Mouse (Mus musculus) liver, embryonic 12.5 days (tissue): ENCODE measurements around the gene Gfer. TPM values are rescaled to one million over a fixed set of nuclear protein-coding genes. Genes with fewer than 3 reads are reported as not detected.
A peak's percentile ranks its signal among the peaks of the same experiment; 100 is the strongest.
"Not testable (repeated sequence)": the region's sequence is repeated elsewhere in the genome, so short reads cannot be mapped to it uniquely, and the experiment has no call there.

ENCODE experiments used
- ATAC-seq: fragments of 200-750 bp; cut with Nextera tagmentation; 2 replicates; pipeline ENCODE4 v1.8.0; 2017; ENCODE audit warnings: moderate number of reproducible peaks, mild to moderate bottlenecking, moderate library complexity
- H3K27ac ChIP-seq: fragments of 300-500 bp; sonication (generic); 2 replicates; pipeline ENCODE4 v1.5.1; 2016; ENCODE audit warnings: mild to moderate bottlenecking
- H3K27me3 ChIP-seq: fragments of 300-500 bp; sonication (generic); replicated peaks from 2 replicates; pipeline ENCODE4 v1.6.1; 2016; ENCODE audit warnings: mild to moderate bottlenecking, moderate library complexity
- H3K36me3 ChIP-seq: fragments of 300-500 bp; sonication (generic); 2 replicates; pipeline ENCODE4 v1.6.1; 2016; ENCODE audit warnings: mild to moderate bottlenecking, moderate library complexity
- H3K4me1 ChIP-seq: fragments of 300-500 bp; sonication (generic); 2 replicates; pipeline ENCODE4 v1.6.1; 2016
- H3K4me2 ChIP-seq: fragments of 300-500 bp; sonication (generic); 2 replicates; pipeline ENCODE4 v1.6.1; 2016; ENCODE audit warnings: mild to moderate bottlenecking, moderate library complexity
- H3K4me3 ChIP-seq: fragments of 300-500 bp; sonication (generic); 2 replicates; pipeline ENCODE4 v1.5.1; 2016; ENCODE audit warnings: mild to moderate bottlenecking, moderate library complexity
- H3K9ac ChIP-seq: fragments of 300-500 bp; sonication (generic); 2 replicates; pipeline ENCODE4 v1.6.1; 2016; ENCODE audit warnings: mild to moderate bottlenecking, moderate library complexity
- H3K9me3 ChIP-seq: fragments of 300-500 bp; sonication (generic); replicated peaks from 2 replicates; pipeline ENCODE4 v1.6.1; 2016; ENCODE audit warnings: mild to moderate bottlenecking, moderate library complexity
- WGBS: fragments of 180-500 bp; shearing (Covaris S2); methylation state at CpG from one replicate; pipeline ENCODE4 v1.1.7; 2016; ENCODE audit not compliant: insufficient replicate concordance; 5-methylcytosine and 5-hydroxymethylcytosine counted together
- polyA plus RNA-seq: library from polyadenylated mRNA; unstranded; fragments of >200 nt; fragmentation: Nextera tagmentation; extraction: Ambion mirVana; gene quantifications from 2 replicates; pipeline ENCODE4 v1.2.1, GENCODE M21; 2016

The Gfer gene
- polyA plus RNA-seq, 1 experiment from 2014 or later: 52.5 TPM

GRCm38 (mm10) chr17:24720616-24721015 lies 24.7 kb upstream of the Gfer start:
- Histone ChIP-seq H3K4me1 (peaks cover 48% of the 10 kb centered on the region), H3K36me3 (peaks cover 55% of the 10 kb centered on the region), H3K27ac (peak overlapping the region; percentile 79), H3K4me3 (peak overlapping the region; percentile 92), H3K4me2 (peak overlapping the region; percentile 80), H3K9ac (peak overlapping the region; percentile 93)
- H3K9me3 ChIP-seq, ATAC-seq, H3K27me3 ChIP-seq: not testable (repeated sequence)
- WGBS: under 1% methylated on average over 11 of the region's 11 CpGs

DNA sequence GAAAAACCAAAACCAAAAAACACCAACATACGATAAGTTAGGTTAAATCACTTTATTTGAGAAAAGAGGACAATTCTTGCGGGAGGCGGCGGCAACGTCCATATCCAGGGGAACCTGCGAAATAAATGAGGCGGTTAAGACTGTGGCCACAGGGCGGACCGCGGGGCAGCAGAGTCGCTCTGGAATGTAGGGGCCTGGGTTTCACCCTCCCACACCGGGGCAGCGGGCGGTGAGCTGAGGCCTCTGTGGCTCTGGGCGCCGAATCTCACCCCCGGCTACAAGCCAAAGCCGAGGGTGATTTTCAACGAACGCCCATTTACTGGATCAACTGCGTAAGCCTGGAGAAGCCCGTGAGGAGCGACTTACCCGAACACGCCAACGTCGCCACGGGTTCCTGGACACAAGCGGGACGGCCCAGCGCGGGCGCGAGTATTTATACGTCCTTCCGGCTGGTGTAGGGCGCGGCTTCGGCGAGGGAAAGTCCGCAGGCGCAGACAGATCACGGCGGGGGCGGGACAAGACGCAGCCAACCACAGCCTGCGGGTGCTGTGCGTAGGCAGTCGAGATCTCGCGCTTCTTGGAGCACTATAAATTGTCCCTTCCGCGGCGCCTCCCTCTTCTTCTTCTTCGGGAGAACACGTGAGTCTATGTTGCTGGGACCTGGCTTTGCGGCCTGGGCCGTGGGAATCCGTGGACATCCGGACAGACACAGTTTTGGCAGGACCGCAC lies 23.7 kb upstream of the Gfer start:
- peak; percentile 92 for ATAC-seq

GRCm38 (mm10) chr17:24718938-24719337 lies 23.0 kb upstream of the Gfer start:
- H3K27ac ChIP-seq: peak overlapping the region; percentile 85
- peak overlapping the region; percentile 92 for H3K4me3 ChIP-seq
- peak overlapping the region; percentile 93 for H3K9ac ChIP-seq
- H3K27me3 ChIP-seq, ATAC-seq, H3K9me3 ChIP-seq: not testable (repeated sequence)
- peaks cover 59% of the 10 kb centered on the region for H3K36me3 ChIP-seq
- peak overlapping the region; percentile 80 for H3K4me2 ChIP-seq
- H3K4me1 ChIP-seq: peaks cover 42% of the 10 kb centered on the region
- WGBS: 29% methylated on average over 5 of the region's 5 CpGs

More for the DNA sequence above, 23.7 kb upstream of the Gfer start:
- Histone ChIP-seq H3K9ac (peak overlapping the region; percentile 93), H3K27ac (peak overlapping the region; percentile 85), H3K4me3 (peak overlapping the region; percentile 92), H3K27me3 (no peaks in the 10 kb centered on the region), H3K36me3 (peaks cover 59% of the 10 kb centered on the region), H3K9me3 (no peaks in the 10 kb centered on the region), H3K4me2 (peak overlapping the region; percentile 80), H3K4me1 (peaks cover 45% of the 10 kb centered on the region)
- under 1% methylated on average over 60 of the region's 61 CpGs for WGBS

DNA sequence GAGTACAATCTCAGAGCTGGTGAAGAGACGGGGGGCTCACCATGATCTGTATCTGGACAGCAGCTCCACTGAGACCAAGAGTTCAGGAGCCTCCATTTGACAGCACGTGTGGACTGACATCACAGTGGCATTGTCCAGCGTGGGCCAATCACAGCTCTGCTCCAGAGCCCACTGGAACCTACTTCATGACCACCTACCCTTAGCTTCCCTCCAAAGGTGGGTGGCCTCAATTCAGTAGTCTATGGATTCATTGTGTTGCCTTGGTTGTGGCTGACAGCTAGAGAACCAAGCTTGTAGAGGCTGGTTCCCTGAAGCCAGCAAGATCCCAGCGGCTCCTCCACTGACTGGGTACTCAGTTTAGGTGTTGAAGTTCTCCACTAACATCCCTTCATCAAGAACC lies 22.0 kb upstream of the Gfer start, which contains the start of the genes Rnf151 and Rps2:
Gene Rnf151, minus strand, starts transcription at position 121 of the 400 bp plus-strand sequence.
Gene Rps2, plus strand, starts transcription at position 174 of the 400 bp plus-strand sequence.
- Histone ChIP-seq H3K9me3 (no peaks in the 10 kb centered on the region), H3K4me2 (peak within 1 kb of the TSS; percentile 80), H3K9ac (peak within 1 kb of the TSS; percentile 93), H3K27me3 (no peaks in the 10 kb centered on the region), H3K4me1 (peaks cover 33% of the 10 kb centered on the region), H3K27ac (peak within 1 kb of the TSS; percentile 85), H3K4me3 (peak within 1 kb of the TSS; percentile 92), H3K36me3 (peaks cover 59% of the 10 kb centered on the region)
- ATAC-seq: no peak
- WGBS: 67% methylated on average over 4 of the region's 4 CpGs

GRCm38 (mm10) chr17:24716166-24716682 lies 20.3 kb upstream of the Gfer start:
- 92% methylated on average over 15 of the region's 15 CpGs for WGBS
- no peaks in the 10 kb centered on the region for H3K9me3 ChIP-seq
- no peak overlapping the region for H3K4me2 ChIP-seq
- H3K4me1 ChIP-seq: peaks cover 16% of the 10 kb centered on the region
- H3K27ac ChIP-seq: no peak overlapping the region
- peaks cover 44% of the 10 kb centered on the region for H3K36me3 ChIP-seq
- no peak for ATAC-seq
- H3K9ac ChIP-seq: no peak overlapping the region
- no peaks in the 10 kb centered on the region for H3K27me3 ChIP-seq
- H3K4me3 ChIP-seq: no peak overlapping the region

GRCm38 (mm10) chr17:24715556-24715955 lies 19.6 kb upstream of the Gfer start:
- H3K4me3 ChIP-seq: no peak overlapping the region
- H3K4me1 ChIP-seq: peaks cover 15% of the 10 kb centered on the region
- H3K27ac ChIP-seq: no peak overlapping the region
- no peaks in the 10 kb centered on the region for H3K27me3 ChIP-seq
- H3K36me3 ChIP-seq: peaks cover 39% of the 10 kb centered on the region
- no peak overlapping the region for H3K9ac ChIP-seq
- H3K9me3 ChIP-seq: no peaks in the 10 kb centered on the region
- H3K4me2 ChIP-seq: no peak overlapping the region
- no peak for ATAC-seq
- 84% methylated on average over 6 of the region's 6 CpGs for WGBS

- Histone ChIP-seq H3K27ac (peak overlapping the region; percentile 85; the same call in 1 of the 2 replicates), H3K4me2 (peak overlapping the region; percentile 83), H3K9ac (peak overlapping the region; percentile 77; the same call in 1 of the 2 replicates), H3K36me3 (peaks cover 23% of the 10 kb centered on the region), H3K4me1 (peaks cover 36% of the 10 kb centered on the region), H3K27me3 (no peaks in the 10 kb centered on the region), H3K4me3 (peak overlapping the region; percentile 74), H3K9me3 (no peaks in the 10 kb centered on the region)
- ATAC-seq: no peak
- 17% methylated on average over 2 of the region's 2 CpGs for WGBS
Measured at GRCm38 (mm10) chr17:24708646-24709045, 12.7 kb upstream of the Gfer start.

DNA sequence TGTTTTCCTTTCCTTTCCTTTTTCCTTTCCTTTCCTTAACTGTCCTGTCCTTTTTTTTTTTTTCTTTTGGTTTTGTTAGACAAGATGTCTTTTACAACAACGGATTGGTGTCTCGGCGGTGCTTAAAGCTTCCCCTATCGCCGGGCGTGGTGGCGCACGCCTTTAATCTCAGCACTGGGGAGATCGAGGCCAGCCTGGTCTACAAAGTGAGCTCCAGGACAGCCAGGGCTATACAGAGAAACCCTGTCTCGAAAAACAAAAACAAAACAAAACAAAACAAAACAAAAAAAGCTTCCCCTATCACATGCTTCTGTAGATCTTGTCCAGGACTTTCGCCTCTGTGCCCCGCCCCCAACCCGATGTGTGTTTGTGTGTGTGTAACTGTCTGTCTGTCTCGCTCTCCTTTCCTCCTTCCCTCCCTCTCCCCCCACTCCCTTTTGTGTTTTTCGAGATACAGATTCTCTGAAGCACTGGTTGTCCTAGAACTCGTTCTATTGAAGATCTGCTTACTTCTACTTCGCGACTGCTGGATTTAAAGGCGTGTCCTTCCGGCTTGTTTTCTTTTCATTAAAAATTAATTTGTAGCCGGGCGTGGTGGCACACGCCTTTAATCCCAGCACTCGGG lies 12.0 kb upstream of the Gfer start:
- ATAC-seq: peak; percentile 65; the same call in 1 of the 2 replicates
- Histone ChIP-seq H3K27ac (peak overlapping the region; percentile 85), H3K4me2 (peak overlapping the region; percentile 83), H3K36me3 (peaks cover 30% of the 10 kb centered on the region), H3K4me3 (peak overlapping the region; percentile 74), H3K9me3 (no peaks in the 10 kb centered on the region), H3K9ac (peak overlapping the region; percentile 77), H3K27me3 (no peaks in the 10 kb centered on the region), H3K4me1 (peaks cover 36% of the 10 kb centered on the region)
- 3% methylated on average over 24 of the region's 24 CpGs for WGBS

GRCm38 (mm10) chr17:24706982-24707800 lies 11.2 kb upstream of the Gfer start, which contains the start of gene Tbl3:
TSS of gene Tbl3 (minus strand) at chr17:24707660.
- H3K36me3 ChIP-seq: peaks cover 37% of the 10 kb centered on the region
- H3K4me1 ChIP-seq: peaks cover 36% of the 10 kb centered on the region
- H3K9me3 ChIP-seq: no peaks in the 10 kb centered on the region
- peak within 1 kb of the TSS; percentile 85 for H3K27ac ChIP-seq
- H3K4me3 ChIP-seq: peak within 1 kb of the TSS; percentile 74
- no peaks in the 10 kb centered on the region for H3K27me3 ChIP-seq
- peak; percentile 82 for ATAC-seq
- H3K4me2 ChIP-seq: peak within 1 kb of the TSS; percentile 83
- 1% methylated on average over 32 of the region's 32 CpGs for WGBS
- peak within 1 kb of the TSS; percentile 77 for H3K9ac ChIP-seq

DNA sequence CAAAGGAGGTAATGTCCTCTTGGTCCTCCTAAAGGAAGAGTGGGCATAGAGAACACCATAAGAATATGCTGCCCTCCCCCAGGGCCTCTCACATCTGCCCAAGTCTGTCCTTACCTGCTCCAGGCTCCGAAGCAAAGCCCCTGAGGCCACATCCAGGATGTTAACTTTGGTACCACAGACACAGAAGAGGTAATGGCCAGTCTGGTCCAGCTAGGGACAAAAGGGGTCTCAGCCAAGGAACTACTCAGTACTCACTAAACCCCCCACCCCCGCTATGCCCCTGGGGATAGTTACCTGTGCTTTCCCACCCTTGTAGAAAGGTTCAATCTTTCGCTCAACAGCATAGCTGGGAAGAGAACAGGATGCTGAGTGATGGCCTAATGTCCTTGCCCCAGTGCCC lies 9.9 kb upstream of the Gfer start:
- H3K4me3 ChIP-seq: peak overlapping the region; percentile 74; the same call in 1 of the 2 replicates
- no peak overlapping the region for H3K27ac ChIP-seq
- H3K4me2 ChIP-seq: peak overlapping the region; percentile 83
- peaks cover 36% of the 10 kb centered on the region for H3K4me1 ChIP-seq
- ATAC-seq: no peak
- no peaks in the 10 kb centered on the region for H3K9me3 ChIP-seq
- peak overlapping the region; percentile 77 for H3K9ac ChIP-seq
- H3K27me3 ChIP-seq: no peaks in the 10 kb centered on the region
- 87% methylated on average over 3 of the region's 3 CpGs for WGBS
- peaks cover 50% of the 10 kb centered on the region for H3K36me3 ChIP-seq

- H3K4me2 ChIP-seq: no peak overlapping the region
- no peak overlapping the region for H3K9ac ChIP-seq
- no peak for ATAC-seq
- H3K4me1 ChIP-seq: peaks cover 32% of the 10 kb centered on the region
- peaks cover 66% of the 10 kb centered on the region for H3K36me3 ChIP-seq
- 88% methylated on average over 9 of the region's 9 CpGs for WGBS
- 0 out of 2 replicates have a peak, but pooled peaks cover 7% of the 10 kb centered on the region for H3K27me3 ChIP-seq
- no peak overlapping the region for H3K4me3 ChIP-seq
- no peaks in the 10 kb centered on the region for H3K9me3 ChIP-seq
- no peak overlapping the region for H3K27ac ChIP-seq
Measured at GRCm38 (mm10) chr17:24701251-24701650, 5.3 kb upstream of the Gfer start.
